Mouse (Mus musculus) neural tube, embryonic 12.5 days (tissue): ENCODE data around the gene Galnt9. TPM values are rescaled to one million over a fixed set of nuclear protein-coding genes. Genes with fewer than 3 reads are reported as not detected.

Source experiments
- ATAC-seq: fragments of 200-750 bp; cut with Nextera tagmentation; 2 replicates; pipeline ENCODE4 v1.8.0; 2017; ENCODE audit warnings: low read depth, mild to moderate bottlenecking, moderate TSS enrichment, moderate library complexity; ENCODE audit not compliant: low FRiP score
- H3K27ac ChIP-seq: fragments of 300-500 bp; sonication (generic); 2 replicates; pipeline ENCODE4 v1.5.1; 2016
- H3K27me3 ChIP-seq: fragments of 300-500 bp; sonication (generic); replicated peaks from 2 replicates; pipeline ENCODE4 v1.6.1; 2016; ENCODE audit warnings: mild to moderate bottlenecking
- H3K36me3 ChIP-seq: fragments of 300-500 bp; sonication (generic); 2 replicates; pipeline ENCODE4 v1.6.1; 2016; ENCODE audit warnings: mild to moderate bottlenecking
- H3K4me1 ChIP-seq: fragments of 300-500 bp; sonication (generic); 2 replicates; pipeline ENCODE4 v1.6.1; 2016
- H3K4me2 ChIP-seq: fragments of 300-500 bp; sonication (generic); replicated peaks from 2 replicates; pipeline ENCODE4 v1.6.1; 2016; ENCODE audit warnings: mild to moderate bottlenecking
- H3K4me3 ChIP-seq: fragments of 300-500 bp; sonication (generic); 2 replicates; pipeline ENCODE4 v1.5.1; 2016
- H3K9ac ChIP-seq: fragments of 300-500 bp; sonication (generic); 2 replicates; pipeline ENCODE4 v1.6.1; 2016; ENCODE audit warnings: mild to moderate bottlenecking
- H3K9me3 ChIP-seq: fragments of 300-500 bp; sonication (generic); 2 replicates; pipeline ENCODE4 v1.6.1; 2016; ENCODE audit warnings: mild to moderate bottlenecking
- whole genome bisulfite sequencing: fragments of 180-500 bp; shearing (Covaris S2); methylation state at CpG from one replicate; pipeline ENCODE4 v1.1.7; 2016; 5-methylcytosine and 5-hydroxymethylcytosine counted together
- polyA plus RNA-seq: library from polyadenylated mRNA; unstranded; fragments of >200 nt; fragmentation: Nextera tagmentation; extraction: Ambion mirVana; gene quantifications from 2 replicates; pipeline ENCODE4 v1.2.1, GENCODE M21; 2016

Galnt9 gene
- polyA plus RNA-seq, 1 experiment from 2014 or later: 15.0 TPM

- Histone ChIP-seq H3K36me3 (no peaks in the 10 kb centered on the region), H3K4me1 (peaks cover 6% of the 10 kb centered on the region; the same call in 1 of the 2 replicates), H3K27me3 (no peaks in the 10 kb centered on the region), H3K4me2 (no peak overlapping the region), H3K4me3 (no peak overlapping the region), H3K9me3 (no peaks in the 10 kb centered on the region), H3K9ac (no peak overlapping the region), H3K27ac (no peak overlapping the region)
- 88% methylated on average over 16 of the region's 16 CpGs for WGBS
- no peak for ATAC-seq
Observed at GRCm38 (mm10) chr5:110562741-110563326, 18.7 kb downstream of the Galnt9 start.

DNA sequence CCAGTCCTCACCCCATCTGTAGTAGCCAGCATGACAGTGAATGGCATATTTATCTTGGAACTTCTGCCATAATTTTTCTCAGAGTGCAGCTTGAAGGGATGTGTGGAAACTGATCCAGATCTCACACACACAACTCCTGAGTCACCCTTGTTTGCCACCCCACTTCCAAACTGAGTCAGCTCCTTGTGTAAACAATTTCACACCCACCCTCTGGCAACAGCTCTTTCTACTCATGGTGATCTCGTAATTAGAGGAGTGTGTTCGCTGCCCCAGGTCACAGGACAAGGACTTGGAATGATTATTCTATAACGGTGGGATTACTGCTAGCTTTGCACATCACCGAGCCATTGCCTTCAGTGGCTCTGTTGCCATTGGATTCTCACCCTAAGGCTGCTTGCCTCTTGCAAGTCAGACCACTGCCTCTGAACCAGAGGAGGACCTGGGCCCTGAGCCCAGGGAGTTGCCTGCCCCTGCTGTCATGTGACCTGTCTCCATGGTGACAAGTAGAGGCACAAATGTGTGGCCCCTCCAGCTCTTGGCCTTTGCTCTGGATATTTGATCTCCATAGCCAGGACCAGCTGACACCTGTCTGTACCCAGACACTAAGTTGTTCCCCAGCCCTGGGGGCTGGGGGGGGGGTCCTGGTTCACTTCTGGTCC is 21.0 kb downstream of the Galnt9 start:
- 67% methylated on average over 4 of the region's 4 CpGs for WGBS
- Histone ChIP-seq H3K27me3 (no peaks in the 10 kb centered on the region), H3K9me3 (no peaks in the 10 kb centered on the region), H3K4me2 (no peak overlapping the region), H3K4me1 (0 out of 2 replicates have a peak, but pooled peaks cover 8% of the 10 kb centered on the region), H3K27ac (no peak overlapping the region), H3K9ac (no peak overlapping the region), H3K4me3 (no peak overlapping the region), H3K36me3 (no peaks in the 10 kb centered on the region)
- ATAC-seq: no peak

GRCm38 (mm10) chr5:110567547-110567946 is 23.4 kb downstream of the Galnt9 start:
- no peak for ATAC-seq
- no peaks in the 10 kb centered on the region for H3K9me3 ChIP-seq
- 87% methylated on average over 2 of the region's 2 CpGs for WGBS

GRCm38 (mm10) chr5:110574888-110575287 is 30.7 kb downstream of the Galnt9 start:
- H3K4me3 ChIP-seq: no peak overlapping the region
- no peaks in the 10 kb centered on the region; the same call in 1 of the 2 replicates for H3K27me3 ChIP-seq
- ATAC-seq: no peak
- 83% methylated on average over 6 of the region's 6 CpGs for WGBS
- no peak overlapping the region for H3K27ac ChIP-seq
- H3K36me3 ChIP-seq: no peaks in the 10 kb centered on the region
- no peaks in the 10 kb centered on the region for H3K9me3 ChIP-seq
- no peaks in the 10 kb centered on the region for H3K4me1 ChIP-seq
- no peak overlapping the region for H3K4me2 ChIP-seq
- no peak overlapping the region for H3K9ac ChIP-seq

More at GRCm38 (mm10) chr5:110567547-110567946, 23.4 kb downstream of the Galnt9 start:
- H3K4me1 ChIP-seq: 0 out of 2 replicates have a peak, but pooled peaks cover 8% of the 10 kb centered on the region
- no peak overlapping the region for H3K4me2 ChIP-seq
- no peak overlapping the region for H3K9ac ChIP-seq
- no peak overlapping the region for H3K4me3 ChIP-seq
- no peaks in the 10 kb centered on the region for H3K36me3 ChIP-seq
- H3K27me3 ChIP-seq: no peaks in the 10 kb centered on the region; the same call in 1 of the 2 replicates
- H3K27ac ChIP-seq: no peak overlapping the region

DNA sequence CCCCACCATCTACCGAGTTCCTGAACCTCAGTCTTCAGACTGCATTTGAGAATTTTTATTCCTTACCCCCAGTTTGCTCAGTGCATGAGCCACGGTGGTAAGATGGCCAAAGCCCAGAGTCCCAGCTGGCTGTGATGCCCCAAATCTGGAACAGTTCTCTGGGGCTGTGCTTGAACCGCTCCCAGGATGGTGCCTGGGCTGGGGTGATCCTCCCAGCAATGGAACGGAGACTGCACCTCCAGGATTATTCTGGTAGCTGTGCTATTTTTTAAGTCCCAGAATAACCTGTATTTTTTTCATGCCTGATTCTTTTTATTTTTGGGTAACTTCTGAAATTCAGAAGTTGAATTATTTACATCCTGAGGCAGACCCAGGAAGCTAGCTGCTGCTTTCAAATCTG is 35.1 kb downstream of the Galnt9 start:
- no peak overlapping the region for H3K4me3 ChIP-seq
- 92% methylated on average over 4 of the region's 4 CpGs for WGBS

GRCm38 (mm10) chr5:110580569-110581239 is 36.5 kb downstream of the Galnt9 start:
- no peak overlapping the region for H3K9ac ChIP-seq
- H3K4me2 ChIP-seq: no peak overlapping the region
- H3K4me1 ChIP-seq: no peaks in the 10 kb centered on the region
- no peak overlapping the region for H3K4me3 ChIP-seq
- WGBS: 74% methylated on average over 19 of the region's 19 CpGs
- ATAC-seq: no peak
- no peak overlapping the region for H3K27ac ChIP-seq
- H3K36me3 ChIP-seq: no peaks in the 10 kb centered on the region
- no peaks in the 10 kb centered on the region for H3K27me3 ChIP-seq
- H3K9me3 ChIP-seq: no peaks in the 10 kb centered on the region

More for the DNA sequence above, 35.1 kb downstream of the Galnt9 start:
- no peaks in the 10 kb centered on the region for H3K36me3 ChIP-seq
- no peak overlapping the region for H3K27ac ChIP-seq
- ATAC-seq: no peak
- no peaks in the 10 kb centered on the region for H3K4me1 ChIP-seq
- no peak overlapping the region for H3K9ac ChIP-seq
- H3K9me3 ChIP-seq: no peaks in the 10 kb centered on the region
- no peak overlapping the region for H3K4me2 ChIP-seq
- H3K27me3 ChIP-seq: no peaks in the 10 kb centered on the region

- Histone ChIP-seq H3K36me3 (no peaks in the 10 kb centered on the region), H3K9ac (no peak overlapping the region), H3K4me1 (no peaks in the 10 kb centered on the region), H3K4me2 (no peak overlapping the region), H3K9me3 (no peaks in the 10 kb centered on the region), H3K27me3 (no peaks in the 10 kb centered on the region), H3K4me3 (no peak overlapping the region), H3K27ac (no peak overlapping the region)
- WGBS: 73% methylated on average over 10 of the region's 10 CpGs
- no peak for ATAC-seq
Observed at GRCm38 (mm10) chr5:110582647-110583538, 38.7 kb downstream of the Galnt9 start.

- no peak overlapping the region for H3K9ac ChIP-seq
- no peak for ATAC-seq
- H3K4me1 ChIP-seq: no peaks in the 10 kb centered on the region
- H3K36me3 ChIP-seq: no peaks in the 10 kb centered on the region
- H3K27me3 ChIP-seq: no peaks in the 10 kb centered on the region
- H3K27ac ChIP-seq: no peak overlapping the region
- H3K4me2 ChIP-seq: no peak overlapping the region
- H3K4me3 ChIP-seq: no peak overlapping the region
- H3K9me3 ChIP-seq: no peaks in the 10 kb centered on the region
Observed at GRCm38 (mm10) chr5:110587467-110587866, 43.3 kb downstream of the Galnt9 start.

- no peaks in the 10 kb centered on the region for H3K27me3 ChIP-seq
- H3K36me3 ChIP-seq: no peaks in the 10 kb centered on the region
- H3K4me3 ChIP-seq: no peak overlapping the region
- no peaks in the 10 kb centered on the region for H3K4me1 ChIP-seq
- no peak for ATAC-seq
- no peak overlapping the region for H3K27ac ChIP-seq
- H3K9ac ChIP-seq: no peak overlapping the region
- whole genome bisulfite sequencing: 95% methylated on average over 8 of the region's 8 CpGs
- no peak overlapping the region for H3K4me2 ChIP-seq
- no peaks in the 10 kb centered on the region for H3K9me3 ChIP-seq
Observed at GRCm38 (mm10) chr5:110589833-110590232, 45.7 kb downstream of the Galnt9 start.

GRCm38 (mm10) chr5:110594465-110594864 is 50.3 kb downstream of the Galnt9 start:
- ATAC-seq: no peak
- WGBS: 92% methylated on average over 8 of the region's 8 CpGs
- no peak overlapping the region for H3K9ac ChIP-seq

GRCm38 (mm10) chr5:110595341-110595740 is 51.2 kb downstream of the Galnt9 start:
- no peaks in the 10 kb centered on the region for H3K36me3 ChIP-seq
- WGBS: 94% methylated on average over 10 of the region's 10 CpGs

More at GRCm38 (mm10) chr5:110594465-110594864, 50.3 kb downstream of the Galnt9 start:
- Histone ChIP-seq H3K4me2 (no peak overlapping the region), H3K27me3 (0 out of 2 replicates have a peak, but pooled peaks cover 4% of the 10 kb centered on the region), H3K4me1 (peaks cover 7% of the 10 kb centered on the region), H3K4me3 (no peak overlapping the region), H3K27ac (no peak overlapping the region), H3K36me3 (no peaks in the 10 kb centered on the region), H3K9me3 (no peaks in the 10 kb centered on the region)

More at GRCm38 (mm10) chr5:110595341-110595740, 51.2 kb downstream of the Galnt9 start:
- Histone ChIP-seq H3K27me3 (0 out of 2 replicates have a peak, but pooled peaks cover 4% of the 10 kb centered on the region), H3K4me2 (no peak overlapping the region), H3K9ac (no peak overlapping the region), H3K4me1 (peaks cover 7% of the 10 kb centered on the region), H3K27ac (no peak overlapping the region), H3K9me3 (no peaks in the 10 kb centered on the region), H3K4me3 (no peak overlapping the region)
- ATAC-seq: no peak
